Mouse (Mus musculus) bone marrow, adult 2 months (tissue): Measurements from ENCODE around the gene Cdh16. TPM values are rescaled to one million over a fixed set of nuclear protein-coding genes. Genes with fewer than 3 reads are reported as not detected.

Experiments
- H3K27ac ChIP-seq: fragments of 200-500 bp; 2 replicates; pipeline ENCODE4 v1.5.1; 2012; ENCODE audit warnings: low read depth, mild to moderate bottlenecking, control low read depth, inconsistent platforms, low read length; ENCODE audit not compliant: control insufficient read depth, poor library complexity, insufficient read depth
- H3K4me1 ChIP-seq: fragments of 200-500 bp; 2 replicates; pipeline ENCODE4 v1.6.1; 2011; ENCODE audit warnings: low read length; ENCODE audit not compliant: control insufficient read depth, insufficient read depth
- H3K4me3 ChIP-seq: fragments of 200-500 bp; replicated peaks from 2 replicates; pipeline ENCODE3; 2011; ENCODE audit warnings: mild to moderate bottlenecking, low read depth, low read length, control low read depth; ENCODE audit not compliant: control insufficient read depth
- CTCF ChIP-seq: fragments of 200-500 bp; IDR thresholded peaks from 2 replicates; pipeline ENCODE4 v1.5.1; 2011; ENCODE audit warnings: low read length, control low read depth; ENCODE audit not compliant: control insufficient read depth, insufficient read depth
- POLR2A ChIP-seq: fragments of 200-500 bp; IDR thresholded peaks from 2 replicates; pipeline ENCODE4 v1.6.1; 2011; ENCODE audit warnings: low read depth, mild to moderate bottlenecking, control low read depth, low read length, borderline replicate concordance; ENCODE audit not compliant: control insufficient read depth
- WGBS: fragments of 180-500 bp; shearing (Covaris S2); methylation state at CpG from one replicate; pipeline ENCODE4 v1.1.7; 2018; 5-methylcytosine and 5-hydroxymethylcytosine counted together
- polyA plus RNA-seq: library from polyadenylated mRNA; stranded (reverse); fragments of >200 nt; gene quantifications from 2 replicates; pipeline ENCODE4 v1.2.4, GENCODE M21; 2011; ENCODE audit warnings: low replicate concordance; ENCODE audit not compliant: missing spikeins, insufficient read depth, insufficient read length

Gene Cdh16
- polyA plus RNA-seq, 1 experiment = 4.0 TPM

DNA sequence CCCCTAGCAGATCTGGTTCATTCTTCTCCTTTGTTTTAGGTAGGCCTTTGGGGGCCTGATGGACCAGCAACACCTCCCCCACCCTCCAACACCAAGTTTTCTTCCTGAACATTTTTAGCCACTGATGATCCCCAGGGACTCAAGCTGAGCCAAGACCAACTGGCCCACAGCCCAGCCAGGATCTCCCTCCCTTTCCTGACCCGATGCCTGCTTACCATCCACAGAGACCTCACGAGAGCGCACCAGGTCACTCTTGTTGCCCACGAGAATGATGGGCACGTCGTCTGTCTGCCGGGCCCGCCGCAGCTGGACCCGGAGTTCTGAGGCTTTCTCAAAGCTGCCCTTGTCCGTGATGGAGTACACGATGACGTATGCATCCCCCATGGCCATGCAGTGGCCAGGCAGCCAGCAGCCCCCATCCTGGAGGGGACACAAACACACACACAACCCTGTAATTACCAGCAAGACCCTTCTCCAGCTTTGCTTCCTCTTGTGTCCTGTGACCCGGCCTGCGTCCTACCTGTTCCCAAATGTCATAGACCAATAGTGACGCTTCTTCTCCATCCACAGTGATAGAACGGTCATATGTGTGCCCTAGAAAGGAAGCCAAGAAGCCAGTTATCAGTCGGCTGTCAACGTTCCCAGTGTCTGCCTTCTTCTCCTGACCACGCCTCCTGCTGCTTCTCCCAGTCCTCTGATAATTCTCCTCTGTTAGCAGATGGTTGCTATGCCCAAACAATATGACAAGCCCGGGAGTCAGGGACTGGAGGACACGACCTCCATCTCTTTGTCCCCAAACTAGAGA, 5.3 kb upstream of the Cdh16 start:
- Histone ChIP-seq H3K4me1 (no peaks in the 10 kb centered on the region), H3K27ac (no peak overlapping the region), H3K4me3 (no peak overlapping the region)
- TF ChIP-seq CTCF (no peak), POLR2A (no peak)
- 79% methylated on average over 22 of the region's 22 CpGs for WGBS

DNA sequence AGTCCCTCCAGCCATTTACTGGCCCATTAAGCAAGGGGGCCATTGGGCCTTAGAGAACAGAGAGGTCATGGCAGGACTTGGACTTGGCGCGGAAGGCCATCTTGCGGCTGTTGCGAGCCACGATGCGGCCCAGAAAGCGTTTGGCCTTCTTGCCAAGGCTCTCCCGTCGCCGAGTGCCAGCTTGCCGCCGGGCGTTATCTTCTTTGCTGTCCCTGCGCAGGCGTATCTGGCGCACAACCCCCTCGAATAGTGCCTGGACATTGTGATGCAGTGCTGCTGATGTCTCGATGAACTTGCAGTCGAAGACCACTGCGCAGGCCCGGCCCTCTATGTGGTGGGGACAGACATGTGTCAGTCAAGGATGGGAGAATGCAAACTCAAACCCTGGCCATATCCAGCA, 4.2 kb upstream of the Cdh16 start:
- H3K4me1 ChIP-seq = no peaks in the 10 kb centered on the region
- no peak overlapping the region for H3K4me3 ChIP-seq
- WGBS = 87% methylated on average over 21 of the region's 21 CpGs
- no peak overlapping the region for H3K27ac ChIP-seq
- no peak for TF ChIP-seq CTCF
- TF ChIP-seq POLR2A = no peak

DNA sequence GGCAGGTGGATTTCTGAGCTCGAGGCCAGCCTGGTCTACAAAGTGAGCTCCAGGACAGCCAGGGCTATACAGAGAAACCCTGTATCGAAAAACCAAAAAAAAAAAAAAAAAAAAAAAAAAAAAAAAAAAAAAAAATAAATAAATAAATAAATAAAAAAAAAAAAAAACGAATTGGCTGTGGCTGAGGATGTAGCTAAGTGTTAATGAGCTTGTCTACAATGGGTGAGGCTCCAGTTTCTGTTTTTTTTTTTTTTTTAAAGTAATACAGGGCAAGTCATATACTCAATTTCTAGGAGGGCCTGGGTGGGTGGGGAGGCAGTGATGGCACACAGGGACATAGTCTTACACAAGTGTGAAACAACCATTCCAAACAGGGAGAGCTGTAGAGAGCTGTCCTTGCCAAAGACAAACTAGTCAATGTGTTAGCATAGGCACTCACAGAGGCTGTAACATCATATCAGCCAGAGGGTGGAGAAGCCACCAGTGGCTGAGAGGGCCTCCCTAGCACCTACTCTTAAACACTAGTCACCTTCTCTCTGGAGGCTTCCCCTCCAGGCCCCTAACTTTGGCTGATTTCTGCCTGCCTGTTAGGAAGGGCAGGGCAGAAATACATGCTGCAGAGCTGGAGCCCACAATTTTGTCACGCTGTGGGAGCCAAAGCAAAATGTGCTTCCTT, 3.0 kb upstream of the Cdh16 start:
- H3K27ac ChIP-seq = no peak overlapping the region
- TF ChIP-seq POLR2A = no peak
- TF ChIP-seq CTCF = no peak
- WGBS = 36% methylated on average over 4 of the region's 4 CpGs
- no peak overlapping the region for H3K4me3 ChIP-seq
- no peaks in the 10 kb centered on the region for H3K4me1 ChIP-seq

DNA sequence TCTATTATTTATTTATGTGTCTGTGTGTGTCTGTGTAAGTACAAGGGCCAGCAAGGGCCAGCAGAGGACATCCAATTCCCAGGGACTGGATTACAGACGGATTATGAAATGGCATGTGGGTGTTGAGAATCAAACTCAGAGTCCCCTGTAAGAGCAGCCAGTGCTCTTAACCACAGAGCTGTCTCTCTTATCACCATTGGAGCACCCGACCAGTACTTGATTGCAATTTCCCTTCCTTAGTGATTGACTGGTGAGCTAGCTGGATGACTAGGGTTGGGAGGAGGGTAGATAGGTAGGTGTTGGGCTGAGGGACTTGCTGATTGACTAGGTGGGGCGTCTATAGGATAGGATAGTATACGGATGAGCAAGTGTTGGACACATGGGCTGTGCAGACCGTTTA, 3.4 kb downstream of the Cdh16 start:
- TF ChIP-seq POLR2A (no peak), CTCF (no peak)

DNA sequence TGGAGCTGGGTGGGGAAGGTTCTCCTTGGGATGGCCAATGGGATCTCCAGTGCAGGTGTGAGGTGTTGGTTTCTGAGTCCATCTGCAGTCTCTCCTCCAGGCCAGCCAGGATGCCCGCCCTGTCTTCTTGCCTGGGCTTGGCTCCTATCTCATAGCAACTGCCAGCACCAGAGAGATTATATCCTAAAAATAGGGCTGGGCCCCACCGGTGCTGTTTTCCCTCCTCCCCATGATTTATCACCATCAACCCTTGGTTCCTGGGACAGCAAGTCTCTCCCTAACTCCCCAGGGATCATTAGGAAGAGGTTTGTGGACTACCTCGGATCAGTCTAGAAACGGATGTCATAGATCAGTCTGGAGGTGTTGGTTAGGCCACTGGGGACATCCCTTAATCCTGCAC, 11.1 kb downstream of the Cdh16 start:
- Histone ChIP-seq H3K4me3 (no peak overlapping the region), H3K27ac (no peak overlapping the region; the same call in 1 of the 2 replicates), H3K4me1 (no peaks in the 10 kb centered on the region; the same call in 1 of the 2 replicates)
- TF ChIP-seq POLR2A = no peak
- TF ChIP-seq CTCF = no peak
- WGBS = 74% methylated on average over 4 of the region's 4 CpGs

More for the DNA sequence above, 3.4 kb downstream of the Cdh16 start:
- Histone ChIP-seq H3K4me3 (no peak overlapping the region), H3K4me1 (no peaks in the 10 kb centered on the region), H3K27ac (no peak overlapping the region)
- WGBS = 57% methylated on average over 5 of the region's 5 CpGs

DNA sequence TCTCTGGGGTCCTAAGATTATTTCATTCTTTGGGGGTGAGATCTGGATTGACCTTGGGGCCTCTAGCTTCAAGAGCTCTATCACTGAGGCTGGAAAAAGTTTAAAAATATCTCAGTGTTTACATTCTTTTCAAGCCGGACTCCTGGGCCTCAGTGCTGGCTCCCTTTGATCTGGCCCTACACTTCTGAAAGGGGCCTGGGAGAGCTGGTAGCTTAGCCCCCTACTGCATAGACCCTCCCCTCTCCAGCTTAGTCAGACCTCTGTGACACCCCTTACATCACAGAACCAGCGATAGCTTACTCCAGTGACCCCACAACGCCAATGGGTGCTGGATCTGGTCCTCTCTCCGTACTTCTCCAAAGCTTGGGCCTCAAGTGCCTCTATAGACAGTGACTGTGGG, 12.6 kb downstream of the Cdh16 start:
- WGBS = 82% methylated on average over 4 of the region's 4 CpGs
- Histone ChIP-seq H3K4me3 (no peak overlapping the region), H3K4me1 (no peaks in the 10 kb centered on the region; the same call in 1 of the 2 replicates), H3K27ac (no peak overlapping the region)
- TF ChIP-seq CTCF (no peak), POLR2A (no peak)

DNA sequence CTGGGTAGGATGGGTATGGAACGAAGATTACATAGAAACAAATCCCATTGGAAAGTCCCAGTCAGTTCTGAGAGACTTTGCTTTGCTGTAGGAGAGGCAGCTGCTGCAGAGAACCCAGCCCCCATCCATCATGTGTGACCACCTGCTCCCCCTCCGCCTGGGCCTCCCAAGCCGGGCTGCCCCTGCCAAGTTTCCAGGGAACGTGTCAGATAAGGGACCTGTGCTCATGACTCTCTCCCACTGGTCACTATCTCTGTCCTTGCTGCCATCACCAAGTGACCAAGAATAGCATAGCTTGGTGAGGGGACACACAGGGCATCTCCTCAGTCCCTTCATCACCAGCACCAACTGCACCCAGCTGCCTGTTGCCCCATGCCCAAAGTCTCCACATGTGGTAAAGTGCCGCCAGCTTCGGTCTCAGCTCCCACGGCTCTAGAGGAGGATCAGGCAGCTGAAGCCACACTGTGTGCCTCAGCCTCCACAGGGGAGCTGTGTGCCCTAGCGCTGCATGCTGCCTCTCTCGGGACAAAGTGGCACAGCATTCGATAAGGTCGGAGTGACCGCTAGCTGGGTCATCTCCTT, 13.9 kb downstream of the Cdh16 start:
- Histone ChIP-seq H3K4me3 (no peak overlapping the region), H3K4me1 (no peaks in the 10 kb centered on the region; the same call in 1 of the 2 replicates), H3K27ac (no peak overlapping the region)
- WGBS = 84% methylated on average over 12 of the region's 12 CpGs
- TF ChIP-seq POLR2A (no peak), CTCF (no peak)

DNA sequence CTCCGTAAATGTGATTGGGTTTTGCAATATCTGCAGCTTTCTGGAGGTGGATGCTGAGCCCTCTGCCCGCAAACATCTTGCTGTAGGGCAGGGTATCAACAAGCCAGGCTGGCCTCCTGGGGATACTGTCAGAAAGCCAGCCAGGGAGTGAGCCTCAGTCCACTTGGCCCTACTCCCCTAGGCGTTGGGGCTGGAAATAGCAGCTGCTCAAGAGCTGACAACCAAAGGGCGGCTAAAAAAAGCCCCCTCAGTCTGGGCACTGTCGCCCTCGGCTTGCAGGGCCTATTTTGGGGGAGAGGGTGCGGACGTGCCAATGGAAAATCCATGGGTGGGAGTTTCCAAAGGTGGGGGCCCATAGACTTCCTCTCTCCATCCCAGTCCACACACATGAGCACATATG, 15.0 kb downstream of the Cdh16 start:
- TF ChIP-seq CTCF = no peak
- no peak for TF ChIP-seq POLR2A
- H3K27ac ChIP-seq = no peak overlapping the region
- WGBS = 83% methylated on average over 8 of the region's 8 CpGs
- H3K4me3 ChIP-seq = no peak overlapping the region
- no peaks in the 10 kb centered on the region; the same call in 1 of the 2 replicates for H3K4me1 ChIP-seq
